Mouse (Mus musculus): ENCODE measurements around the gene Gm49711. TPM values are rescaled to one million over a fixed set of nuclear protein-coding genes. Genes with fewer than 3 reads are reported as not detected.
A peak's percentile ranks its signal among the peaks of the same experiment; 100 is the strongest.

The Gm49711 gene
- polyA plus RNA-seq (2012; rRNA removed), result 0.10 TPM in 1 of 2 replicates, not detected in the other

DNA sequence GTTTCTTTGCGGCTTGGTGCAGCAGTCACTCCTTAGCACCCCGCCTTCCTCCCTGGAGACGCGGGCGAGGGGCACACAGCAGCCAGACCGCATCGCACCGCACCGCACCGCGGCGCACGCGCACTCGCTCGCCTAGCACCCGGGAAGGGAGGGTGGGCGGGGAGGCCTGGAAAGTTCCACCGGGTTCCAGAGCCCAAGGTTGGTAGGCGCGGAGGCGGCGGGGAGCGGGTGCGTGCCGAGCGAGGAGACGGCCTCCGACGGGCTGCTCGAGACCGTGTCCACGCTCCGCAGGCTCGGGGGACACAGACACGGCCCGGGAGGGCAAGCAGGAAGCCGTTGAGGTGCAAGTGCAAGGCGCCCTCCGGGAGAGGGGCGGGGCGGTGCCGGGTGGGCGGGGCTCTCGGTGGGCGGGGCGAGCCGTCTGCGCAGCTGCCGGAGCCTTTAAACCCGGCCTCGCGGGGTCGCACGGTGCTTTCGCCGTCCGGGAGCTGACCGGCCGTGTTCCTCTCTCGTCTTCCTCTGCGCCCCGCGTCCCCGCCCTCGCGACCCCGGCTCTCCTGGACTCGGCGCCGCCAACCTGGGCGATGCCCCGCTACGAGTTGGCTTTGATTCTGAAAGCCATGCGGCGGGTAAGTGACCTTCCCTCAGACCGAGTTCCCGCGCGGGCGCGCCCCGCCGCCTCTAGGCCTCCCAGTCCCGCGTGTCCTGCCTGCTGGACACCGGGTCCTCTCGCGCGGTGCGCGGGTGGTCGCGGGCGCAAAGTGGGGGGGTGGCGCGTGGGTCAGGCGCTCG is at the start of gene Gm49711, which contains the start of the genes Mrps6 and Slc5a3:
Gene Gm49711 (plus strand): TSS at position 465 of the 792 bp plus-strand sequence.
Gene Mrps6 (plus strand): TSS at position 419 of the 792 bp plus-strand sequence.
Gene Slc5a3 (plus strand): TSS at position 471 of the 792 bp plus-strand sequence.
- peak; percentile 89 for DNase-seq
- TF ChIP-seq POLR2A (IDR thresholded peaks at IDR 0.05; ENCODE audit: borderline replicate concordance, extremely low read depth, low read depth, low read length), result peak; percentile 96
- TF ChIP-seq CTCF (IDR thresholded peaks at IDR 0.05; ENCODE audit: insufficient read depth, low read length), result no peak
- H3K4me3 ChIP-seq (replicated peaks; ENCODE audit: extremely low read depth, low read depth, low read length), result peak within 1 kb of the TSS; percentile 95
- under 1% methylated on average over 84 of the region's 99 CpGs for WGBS
- H3K4me1 ChIP-seq (ENCODE audit: control insufficient read depth, insufficient read depth, low read length), result no peaks in the 10 kb centered on the region; the same call in 1 of the 2 replicates

- H3K4me3 ChIP-seq (replicated peaks; ENCODE audit: extremely low read depth, low read depth, low read length), result no peak overlapping the region
- WGBS, result 85% methylated on average over 2 of the region's 2 CpGs
- no peak for DNase-seq
- H3K4me1 ChIP-seq (ENCODE audit: control insufficient read depth, insufficient read depth, low read length), result no peaks in the 10 kb centered on the region
- TF ChIP-seq CTCF (IDR thresholded peaks at IDR 0.05; ENCODE audit: insufficient read depth, low read length) (no peak), POLR2A (IDR thresholded peaks at IDR 0.05; ENCODE audit: borderline replicate concordance, extremely low read depth, low read depth, low read length) (no peak)
Measured at GRCm38 (mm10) chr16:92009586-92009985, 48.5 kb upstream of the Gm49711 start.

DNA sequence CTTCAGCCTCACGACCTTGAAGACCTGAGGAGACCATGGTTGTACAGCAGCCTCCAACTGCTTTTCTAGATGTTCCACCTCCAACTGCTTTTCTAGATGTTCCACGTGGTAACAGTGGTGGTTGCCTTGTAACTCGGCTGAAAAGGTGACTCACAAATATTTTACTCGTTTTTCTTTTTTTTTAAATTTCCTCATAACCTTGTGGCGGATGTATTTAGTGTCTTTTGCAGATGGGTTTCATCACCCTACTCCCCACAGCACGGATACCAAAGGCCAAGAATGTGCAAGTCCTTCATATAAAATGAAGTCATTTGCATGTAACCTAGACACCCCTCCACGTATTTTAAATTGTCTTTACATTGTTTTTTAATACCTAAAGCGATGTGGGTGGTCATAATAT is 41.3 kb upstream of the Gm49711 start:
- TF ChIP-seq POLR2A (IDR thresholded peaks at IDR 0.05; ENCODE audit: borderline replicate concordance, extremely low read depth, low read depth, low read length) (no peak), CTCF (IDR thresholded peaks at IDR 0.05; ENCODE audit: insufficient read depth, low read length) (no peak)
- 73% methylated on average over 8 of the region's 8 CpGs for WGBS
- Histone ChIP-seq H3K4me3 (replicated peaks; ENCODE audit: extremely low read depth, low read depth, low read length) (no peak overlapping the region), H3K4me1 (ENCODE audit: control insufficient read depth, insufficient read depth, low read length) (peaks cover 2% of the 10 kb centered on the region; the same call in 1 of the 2 replicates)
- DNase-seq, result no peak

- peak overlapping the region; percentile 90 for H3K4me3 ChIP-seq (replicated peaks; ENCODE audit: extremely low read depth, low read depth, low read length)
- peak; percentile 35; the same call in 1 of the 2 replicates for TF ChIP-seq POLR2A (IDR thresholded peaks at IDR 0.05; ENCODE audit: borderline replicate concordance, extremely low read depth, low read depth, low read length)
- TF ChIP-seq CTCF (IDR thresholded peaks at IDR 0.05; ENCODE audit: insufficient read depth, low read length), result no peak
- peak; percentile 20 for DNase-seq
- peaks cover 2% of the 10 kb centered on the region; the same call in 1 of the 2 replicates for H3K4me1 ChIP-seq (ENCODE audit: control insufficient read depth, insufficient read depth, low read length)
- 8% methylated on average over 26 of the region's 26 CpGs for WGBS
Measured at GRCm38 (mm10) chr16:92019141-92020118, 38.7 kb upstream of the Gm49711 start.

- WGBS, result 81% methylated on average over 12 of the region's 12 CpGs
- Histone ChIP-seq H3K4me1 (ENCODE audit: control insufficient read depth, insufficient read depth, low read length) (peaks cover 2% of the 10 kb centered on the region; the same call in 1 of the 2 replicates), H3K4me3 (replicated peaks; ENCODE audit: extremely low read depth, low read depth, low read length) (no peak overlapping the region)
- no peak for TF ChIP-seq POLR2A (IDR thresholded peaks at IDR 0.05; ENCODE audit: borderline replicate concordance, extremely low read depth, low read depth, low read length)
- no peak for DNase-seq
Measured at GRCm38 (mm10) chr16:92021656-92022400, 36.3 kb upstream of the Gm49711 start.

GRCm38 (mm10) chr16:92022494-92023283 is 35.4 kb upstream of the Gm49711 start:
- Histone ChIP-seq H3K4me3 (replicated peaks; ENCODE audit: extremely low read depth, low read depth, low read length) (no peak overlapping the region), H3K4me1 (ENCODE audit: control insufficient read depth, insufficient read depth, low read length) (peaks cover 2% of the 10 kb centered on the region; the same call in 1 of the 2 replicates)
- TF ChIP-seq CTCF (IDR thresholded peaks at IDR 0.05; ENCODE audit: insufficient read depth, low read length), result no peak
- no peak for TF ChIP-seq POLR2A (IDR thresholded peaks at IDR 0.05; ENCODE audit: borderline replicate concordance, extremely low read depth, low read depth, low read length)
- 67% methylated on average over 20 of the region's 20 CpGs for WGBS
- DNase-seq, result no peak

DNA sequence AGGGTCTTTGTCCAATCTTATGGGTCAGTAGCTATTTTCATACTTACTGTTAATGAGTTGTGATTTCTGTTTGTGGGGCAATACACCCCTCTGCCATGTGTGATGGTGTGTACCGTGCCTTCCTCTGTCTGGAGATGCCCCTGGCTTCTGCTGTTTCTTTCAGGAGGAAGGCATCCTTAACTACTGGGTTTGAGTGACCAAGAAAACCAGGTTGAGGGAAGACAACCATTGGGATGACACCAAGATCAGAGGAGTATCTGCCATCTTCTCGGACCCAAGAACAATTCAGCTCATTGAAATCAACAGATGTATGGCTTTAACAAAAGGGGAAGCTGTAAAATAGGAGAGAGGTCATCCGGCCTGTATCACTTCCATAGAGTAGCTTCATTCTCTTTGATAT is 24.8 kb upstream of the Gm49711 start:
- 88% methylated on average over 3 of the region's 3 CpGs for WGBS
- no peaks in the 10 kb centered on the region for H3K4me1 ChIP-seq (ENCODE audit: control insufficient read depth, insufficient read depth, low read length)
- no peak overlapping the region for H3K4me3 ChIP-seq (replicated peaks; ENCODE audit: extremely low read depth, low read depth, low read length)
- no peak for DNase-seq
- TF ChIP-seq CTCF (IDR thresholded peaks at IDR 0.05; ENCODE audit: insufficient read depth, low read length) (no peak), POLR2A (IDR thresholded peaks at IDR 0.05; ENCODE audit: borderline replicate concordance, extremely low read depth, low read depth, low read length) (no peak)

DNA sequence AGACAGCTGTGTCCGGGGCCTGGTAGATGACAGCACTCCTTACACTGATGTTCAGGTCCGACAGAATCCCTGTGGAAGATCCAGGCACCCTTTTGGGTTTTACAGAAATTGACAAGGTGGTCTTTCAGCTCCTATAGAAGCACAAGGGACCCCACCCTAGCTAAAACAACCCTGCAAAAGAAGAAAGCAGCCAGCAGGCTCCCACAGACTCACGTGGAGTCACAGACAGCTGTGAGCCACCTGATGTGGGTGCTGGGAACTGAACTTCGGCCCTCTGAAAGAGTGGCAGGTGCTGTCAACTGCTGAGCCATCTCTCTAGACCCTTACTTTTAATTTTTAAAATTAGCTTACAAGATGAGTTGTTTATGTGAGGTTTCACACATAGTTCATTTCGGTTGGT is 23.4 kb upstream of the Gm49711 start:
- H3K4me3 ChIP-seq (replicated peaks; ENCODE audit: extremely low read depth, low read depth, low read length), result no peak overlapping the region
- WGBS, result 80% methylated on average over 5 of the region's 5 CpGs
- DNase-seq, result no peak
- H3K4me1 ChIP-seq (ENCODE audit: control insufficient read depth, insufficient read depth, low read length), result no peaks in the 10 kb centered on the region
- TF ChIP-seq CTCF (IDR thresholded peaks at IDR 0.05; ENCODE audit: insufficient read depth, low read length), result no peak
- no peak for TF ChIP-seq POLR2A (IDR thresholded peaks at IDR 0.05; ENCODE audit: borderline replicate concordance, extremely low read depth, low read depth, low read length)
